Mouse (Mus musculus): Measurements from ENCODE around the gene Sh2d2a.

- peak; percentile 95 for TF ChIP-seq CTCF (IDR thresholded peaks at IDR 0.05; ENCODE audit: low read depth)
- TF ChIP-seq EP300 (IDR thresholded peaks at IDR 0.05; ENCODE audit: low read depth): no peak
Measured at GRCm38 (mm10) chr3:87838622-87839021, 7.9 kb upstream of the Sh2d2a start.

Measured in liver, embryonic 14.5 days (tissue).